Mouse (Mus musculus) MEL (cell line): ENCODE data around the gene Ibsp.

Source experiments
- BHLHE40 ChIP-seq: IDR thresholded peaks from 2 replicates; pipeline ENCODE4 v1.6.1; 2012; ENCODE audit warnings: low read depth, mild to moderate bottlenecking, inconsistent platforms, low read length, improper control_type of control experiment, borderline replicate concordance
- CHD1 ChIP-seq: IDR thresholded peaks from 2 replicates; pipeline ENCODE4 v1.6.1; 2012; ENCODE audit warnings: low read depth, mild to moderate bottlenecking, inconsistent platforms, low read length, improper control_type of control experiment
- CHD2 ChIP-seq: IDR thresholded peaks from 2 replicates; pipeline ENCODE4 v1.6.1; 2011; ENCODE audit warnings: low read length, improper control_type of control experiment
- CTCF ChIP-seq, 3 experiments: IDR thresholded peaks in 2 of 3; conservative IDR thresholded peaks in 1 of 3; 2 replicates each; pipeline ENCODE4 v1.5.1; 2011 to 2012; ENCODE audit warnings: low read length in 3 of 3, low read depth in 2 of 3, mild to moderate bottlenecking in 2 of 3, improper control_type of control experiment in 1 of 3, inconsistent platforms in 1 of 3, mixed read lengths in 1 of 3, moderate library complexity in 1 of 3; ENCODE audit not compliant: control insufficient read depth in 1 of 3, insufficient read depth in 1 of 3, poor library complexity in 1 of 3, severe bottlenecking in 1 of 3
- ELF1 ChIP-seq: IDR thresholded peaks from 2 replicates; pipeline ENCODE4 v1.6.1; 2014; ENCODE audit warnings: low read depth, mild to moderate bottlenecking, inconsistent platforms, low read length, improper control_type of control experiment, moderate library complexity
- GABPA ChIP-seq: IDR thresholded peaks from 2 replicates; pipeline ENCODE4 v1.6.1; 2012; ENCODE audit warnings: low read depth, mild to moderate bottlenecking, inconsistent platforms, low read length, improper control_type of control experiment, moderate library complexity
- GATA1 ChIP-seq: IDR thresholded peaks from 2 replicates; pipeline ENCODE4 v1.6.1; 2011; ENCODE audit warnings: low read depth, low read length, improper control_type of control experiment
- NELFE ChIP-seq: IDR thresholded peaks from 2 replicates; pipeline ENCODE4 v1.6.1; 2011; ENCODE audit warnings: low read depth, low read length, improper control_type of control experiment
- POLR2A ChIP-seq, 2 experiments: IDR thresholded peaks; 2 replicates each; pipeline ENCODE4 v1.6.1; 2011 to 2012; ENCODE audit warnings: low read length in 2 of 2, mild to moderate bottlenecking in 2 of 2, control low read depth in 1 of 2, improper control_type of control experiment in 1 of 2, low read depth in 1 of 2, moderate library complexity in 1 of 2; ENCODE audit not compliant: control insufficient read depth in 1 of 2, insufficient read depth in 1 of 2, poor library complexity in 1 of 2
- POLR2AphosphoS2 ChIP-seq: IDR thresholded peaks from 2 replicates; pipeline ENCODE4 v1.6.1; 2011; ENCODE audit warnings: low read length, improper control_type of control experiment
- RCOR1 ChIP-seq: IDR thresholded peaks from 2 replicates; pipeline ENCODE4 v1.6.1; 2012; ENCODE audit warnings: low read depth, mild to moderate bottlenecking, inconsistent platforms, low read length, improper control_type of control experiment
- USF1 ChIP-seq: IDR thresholded peaks from 2 replicates; pipeline ENCODE4 v1.6.1; 2014; ENCODE audit warnings: low read depth, mild to moderate bottlenecking, inconsistent platforms, low read length, improper control_type of control experiment, moderate library complexity

DNA sequence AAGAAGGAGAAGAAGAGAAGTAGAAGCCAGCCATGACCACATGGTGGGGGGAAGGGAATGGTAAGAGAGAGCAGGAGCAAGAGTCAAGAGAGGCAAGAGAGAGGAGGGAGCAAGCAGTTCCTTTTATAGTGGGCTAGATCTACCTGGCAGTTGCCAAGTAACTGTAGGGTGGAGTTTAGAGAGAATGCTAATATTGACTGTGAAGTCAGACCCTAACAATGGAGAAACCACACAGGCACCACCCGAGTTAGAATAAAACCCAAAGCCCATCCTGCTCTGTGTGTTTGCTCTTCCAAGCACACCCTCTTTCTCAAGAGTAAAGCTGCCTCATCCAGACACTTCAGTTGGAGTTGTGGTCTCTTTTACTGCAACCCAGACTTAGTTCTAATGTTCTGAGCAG lies 15.1 kb downstream of the Ibsp start:
- TF ChIP-seq POLR2A (IDR thresholded peaks at IDR 0.05; ENCODE audit: control insufficient read depth in 1 of 2, insufficient read depth in 1 of 2, low read depth in 1 of 2, low read length in 2 of 2, poor library complexity in 1 of 2) (no peak), CHD2 (no peak), CTCF (IDR thresholded peaks at IDR 0.05 in 2 of 3, conservative IDR thresholded peaks at IDR 0.05 in 1 of 3; ENCODE audit: control insufficient read depth in 1 of 3, insufficient read depth in 1 of 3, low read depth in 2 of 3, low read length in 3 of 3, poor library complexity in 1 of 3, severe bottlenecking in 1 of 3) (no peak), ELF1 (no peak), GATA1 (no peak), BHLHE40 (no peak), USF1 (no peak), GABPA (no peak), CHD1 (no peak), RCOR1 (no peak), POLR2AphosphoS2 (no peak), NELFE (no peak)
